Mouse (Mus musculus): Measurements from ENCODE around the gene Bglap3.
"Not testable (repeated sequence)": the region's sequence is repeated elsewhere in the genome, so short reads cannot be mapped to it uniquely, and the experiment has no call there.

The Bglap3 gene

GRCm38 (mm10) chr3:88376644-88377043 lies 4.1 kb upstream of the Bglap3 start:
- not testable (repeated sequence) for DNase-seq (ENCODE audit: low spot score)

- DNase-seq (ENCODE audit: low spot score), result not testable (repeated sequence)
Measured at GRCm38 (mm10) chr3:88375750-88376626, 3.4 kb upstream of the Bglap3 start.

GRCm38 (mm10) chr3:88368511-88368910 lies 4.0 kb downstream of the Bglap3 start:
- DNase-seq (ENCODE audit: low spot score), result not testable (repeated sequence)

GRCm38 (mm10) chr3:88367517-88367916 lies 5.0 kb downstream of the Bglap3 start:
- not testable (repeated sequence) for DNase-seq (ENCODE audit: low spot score)

- DNase-seq (ENCODE audit: low spot score), result not testable (repeated sequence)
Measured at GRCm38 (mm10) chr3:88366830-88367428, 5.6 kb downstream of the Bglap3 start.

- no peak for DNase-seq (ENCODE audit: low spot score)
Measured at GRCm38 (mm10) chr3:88365705-88366361, 6.7 kb downstream of the Bglap3 start.

- DNase-seq (ENCODE audit: low spot score), result peak; percentile 81
Measured at GRCm38 (mm10) chr3:88364337-88364736, 8.2 kb downstream of the Bglap3 start, which contains the start of gene Paqr6. Gene Paqr6, plus strand, starts transcription at chr3:88364584.

- DNase-seq (ENCODE audit: low spot score), result peak; percentile 82
Measured at GRCm38 (mm10) chr3:88363700-88364099, 8.8 kb downstream of the Bglap3 start.

GRCm38 (mm10) chr3:88361612-88362313 lies 10.8 kb downstream of the Bglap3 start:
- no peak for DNase-seq (ENCODE audit: low spot score)

GRCm38 (mm10) chr3:88361096-88361495 lies 11.4 kb downstream of the Bglap3 start:
- DNase-seq (ENCODE audit: low spot score), result no peak

- no peak for DNase-seq (ENCODE audit: low spot score)
Measured at GRCm38 (mm10) chr3:88359989-88360388, 12.6 kb downstream of the Bglap3 start.

GRCm38 (mm10) chr3:88359584-88359983 lies 13.0 kb downstream of the Bglap3 start:
- no peak for DNase-seq (ENCODE audit: low spot score)

GRCm38 (mm10) chr3:88354396-88355165 lies 18.0 kb downstream of the Bglap3 start:
- DNase-seq (ENCODE audit: low spot score), result no peak

- no peak for DNase-seq (ENCODE audit: low spot score)
Measured at GRCm38 (mm10) chr3:88352907-88353306, 19.6 kb downstream of the Bglap3 start.

GRCm38 (mm10) chr3:88350732-88351131 lies 21.8 kb downstream of the Bglap3 start:
- no peak for DNase-seq (ENCODE audit: low spot score)

- DNase-seq (ENCODE audit: low spot score), result no peak
Measured at GRCm38 (mm10) chr3:88339006-88339405, 33.5 kb downstream of the Bglap3 start.

GRCm38 (mm10) chr3:88338316-88338715 lies 34.2 kb downstream of the Bglap3 start:
- DNase-seq (ENCODE audit: low spot score), result peak; percentile 68

GRCm38 (mm10) chr3:88337367-88338020 lies 35.0 kb downstream of the Bglap3 start:
- DNase-seq (ENCODE audit: low spot score), result peak; percentile 60

- peak; percentile 93 for DNase-seq (ENCODE audit: low spot score)
Measured at GRCm38 (mm10) chr3:88336058-88337013, 36.2 kb downstream of the Bglap3 start, which contains the start of the genes Tmem79 and Smg5. Gene Tmem79, minus strand, starts transcription at chr3:88336148. Gene Smg5, plus strand, starts transcription at chr3:88336260.
